Mouse (Mus musculus) MEL (cell line): ENCODE data around the gene Fcgr3. TPM values are rescaled to one million over a fixed set of nuclear protein-coding genes. Genes with fewer than 3 reads are reported as not detected.
"Not testable (repeated sequence)": the region's sequence is repeated elsewhere in the genome, so short reads cannot be mapped to it uniquely, and the experiment has no call there.

Source experiments
- DNase-seq: peaks from one replicate; pipeline ENCODE4 v3.0.0; 2011; ENCODE audit warnings: low read depth, low spot score
- H3K27ac ChIP-seq: 2 replicates; pipeline ENCODE4 v1.5.1; 2012; ENCODE audit warnings: low read depth, mild to moderate bottlenecking, control low read depth, low read length, moderate library complexity; ENCODE audit not compliant: control insufficient read depth
- H3K27me3 ChIP-seq, 2 experiments: fragments of 150-350 bp in 1 of 2; sonication (generic) in 1 of 2; 2 replicates each; pipeline ENCODE4 v1.6.1; 2012; ENCODE audit warnings: low read length in 2 of 2, mild to moderate bottlenecking in 2 of 2, improper control_type of control experiment in 1 of 2, moderate library complexity in 1 of 2; ENCODE audit not compliant: insufficient read depth in 2 of 2, control insufficient read depth in 1 of 2
- H3K36me3 ChIP-seq, 2 experiments: 2 replicates each; pipeline ENCODE4 v1.6.1; 2012 to 2014; ENCODE audit warnings: low read length in 2 of 2, improper control_type of control experiment in 1 of 2, inconsistent platforms in 1 of 2, mild to moderate bottlenecking in 1 of 2; ENCODE audit not compliant: insufficient read depth in 2 of 2, control insufficient read depth in 1 of 2
- H3K4me1 ChIP-seq, 2 experiments: fragments of 150-350 bp in 1 of 2; sonication (generic) in 1 of 2; 2 replicates each; pipeline ENCODE4 v1.6.1; 2012; ENCODE audit warnings: low read length in 2 of 2, improper control_type of control experiment in 1 of 2, mild to moderate bottlenecking in 1 of 2; ENCODE audit not compliant: insufficient read depth in 2 of 2, control insufficient read depth in 1 of 2
- H3K4me3 ChIP-seq, 2 experiments: fragments of 150-350 bp in 1 of 2; sonication (generic) in 1 of 2; 2 replicates each; pipeline ENCODE4 v1.5.1; 2012; ENCODE audit warnings: low read depth in 2 of 2, low read length in 2 of 2, mild to moderate bottlenecking in 2 of 2, moderate library complexity in 2 of 2, control low read depth in 1 of 2, improper control_type of control experiment in 1 of 2; ENCODE audit not compliant: control insufficient read depth in 1 of 2, insufficient read depth in 1 of 2
- H3K79me2 ChIP-seq: 2 replicates; pipeline ENCODE4 v1.6.1; 2012; ENCODE audit warnings: mild to moderate bottlenecking, low read length, moderate library complexity; ENCODE audit not compliant: control insufficient read depth, poor library complexity, insufficient read depth
- H3K9ac ChIP-seq: 2 replicates; pipeline ENCODE4 v1.6.1; 2012; ENCODE audit warnings: low read depth, mild to moderate bottlenecking, control low read depth, low read length, moderate library complexity; ENCODE audit not compliant: control insufficient read depth, poor library complexity, severe bottlenecking
- H3K9me3 ChIP-seq: fragments of 150-350 bp; sonication (generic); replicated peaks from 2 replicates; pipeline ENCODE4 v1.6.1; 2012; ENCODE audit warnings: mild to moderate bottlenecking, low read length, improper control_type of control experiment, moderate library complexity; ENCODE audit not compliant: insufficient read depth
- CHD1 ChIP-seq: IDR thresholded peaks from 2 replicates; pipeline ENCODE4 v1.6.1; 2012; ENCODE audit warnings: low read depth, mild to moderate bottlenecking, inconsistent platforms, low read length, improper control_type of control experiment
- CHD2 ChIP-seq: IDR thresholded peaks from 2 replicates; pipeline ENCODE4 v1.6.1; 2011; ENCODE audit warnings: low read length, improper control_type of control experiment
- CTCF ChIP-seq, 3 experiments: IDR thresholded peaks in 2 of 3; conservative IDR thresholded peaks in 1 of 3; 2 replicates each; pipeline ENCODE4 v1.5.1; 2011 to 2012; ENCODE audit warnings: low read length in 3 of 3, low read depth in 2 of 3, mild to moderate bottlenecking in 2 of 3, improper control_type of control experiment in 1 of 3, inconsistent platforms in 1 of 3, mixed read lengths in 1 of 3, moderate library complexity in 1 of 3; ENCODE audit not compliant: control insufficient read depth in 1 of 3, insufficient read depth in 1 of 3, poor library complexity in 1 of 3, severe bottlenecking in 1 of 3
- ELF1 ChIP-seq: IDR thresholded peaks from 2 replicates; pipeline ENCODE4 v1.6.1; 2014; ENCODE audit warnings: low read depth, mild to moderate bottlenecking, inconsistent platforms, low read length, improper control_type of control experiment, moderate library complexity
- EP300 ChIP-seq, 2 experiments: IDR thresholded peaks; 2 replicates each; pipeline ENCODE4 v1.6.1; 2011; ENCODE audit warnings: improper control_type of control experiment in 2 of 2, low read length in 2 of 2, low read depth in 1 of 2, mild to moderate bottlenecking in 1 of 2
- ETS1 ChIP-seq: IDR thresholded peaks from 2 replicates; pipeline ENCODE4 v1.6.1; 2012; ENCODE audit warnings: low read depth, mild to moderate bottlenecking, inconsistent platforms, low read length, improper control_type of control experiment, moderate library complexity
- GABPA ChIP-seq: IDR thresholded peaks from 2 replicates; pipeline ENCODE4 v1.6.1; 2012; ENCODE audit warnings: low read depth, mild to moderate bottlenecking, inconsistent platforms, low read length, improper control_type of control experiment, moderate library complexity
- HCFC1 ChIP-seq: IDR thresholded peaks from 2 replicates; pipeline ENCODE4 v1.6.1; 2012; ENCODE audit warnings: low read depth, mild to moderate bottlenecking, inconsistent platforms, low read length, improper control_type of control experiment, moderate library complexity
- JUND ChIP-seq: IDR thresholded peaks from 2 replicates; pipeline ENCODE4 v1.6.1; 2011; ENCODE audit warnings: low read depth, mild to moderate bottlenecking, improper control_type of control experiment, low read length
- MAFK ChIP-seq: IDR thresholded peaks from 2 replicates; pipeline ENCODE4 v1.6.1; 2011; ENCODE audit warnings: low read depth, mild to moderate bottlenecking, low read length, improper control_type of control experiment, borderline replicate concordance
- MAX ChIP-seq: IDR thresholded peaks from 2 replicates; pipeline ENCODE4 v1.6.1; 2011; ENCODE audit warnings: low read length, improper control_type of control experiment
- MXI1 ChIP-seq: IDR thresholded peaks from 2 replicates; pipeline ENCODE4 v1.6.1; 2011; ENCODE audit warnings: mild to moderate bottlenecking, low read depth, low read length, improper control_type of control experiment
- MYB ChIP-seq: IDR thresholded peaks from 2 replicates; pipeline ENCODE4 v1.6.1; 2011; ENCODE audit warnings: mild to moderate bottlenecking, low read depth, low read length, improper control_type of control experiment
- MYC ChIP-seq: IDR thresholded peaks from 2 replicates; pipeline ENCODE4 v1.6.1; 2011; ENCODE audit warnings: low read depth, mild to moderate bottlenecking, low read length, improper control_type of control experiment, moderate library complexity
- NELFE ChIP-seq: IDR thresholded peaks from 2 replicates; pipeline ENCODE4 v1.6.1; 2011; ENCODE audit warnings: low read depth, low read length, improper control_type of control experiment
- POLR2A ChIP-seq, 2 experiments: IDR thresholded peaks; 2 replicates each; pipeline ENCODE4 v1.6.1; 2011 to 2012; ENCODE audit warnings: low read length in 2 of 2, mild to moderate bottlenecking in 2 of 2, control low read depth in 1 of 2, improper control_type of control experiment in 1 of 2, low read depth in 1 of 2, moderate library complexity in 1 of 2; ENCODE audit not compliant: control insufficient read depth in 1 of 2, insufficient read depth in 1 of 2, poor library complexity in 1 of 2
- RAD21 ChIP-seq: IDR thresholded peaks from 2 replicates; pipeline ENCODE4 v1.6.1; 2011; ENCODE audit warnings: mild to moderate bottlenecking, low read depth, low read length, improper control_type of control experiment
- RCOR1 ChIP-seq: IDR thresholded peaks from 2 replicates; pipeline ENCODE4 v1.6.1; 2012; ENCODE audit warnings: low read depth, mild to moderate bottlenecking, inconsistent platforms, low read length, improper control_type of control experiment
- SIN3A ChIP-seq: IDR thresholded peaks from 2 replicates; pipeline ENCODE4 v1.6.1; 2012; ENCODE audit warnings: low read length, improper control_type of control experiment, inconsistent platforms
- SMC3 ChIP-seq: IDR thresholded peaks from 2 replicates; pipeline ENCODE4 v1.6.1; 2011; ENCODE audit warnings: low read depth, low read length, improper control_type of control experiment
- TAL1 ChIP-seq: IDR thresholded peaks from 2 replicates; pipeline ENCODE4 v1.6.1; 2012; ENCODE audit warnings: mild to moderate bottlenecking, inconsistent platforms, low read length, moderate library complexity, mixed read lengths
- TBP ChIP-seq: IDR thresholded peaks from 2 replicates; pipeline ENCODE4 v1.8.0; 2011; ENCODE audit warnings: low read depth, low read length, improper control_type of control experiment
- UBTF ChIP-seq: IDR thresholded peaks from 2 replicates; pipeline ENCODE4 v1.6.1; 2012; ENCODE audit warnings: low read depth, mild to moderate bottlenecking, inconsistent platforms, low read length, improper control_type of control experiment, moderate library complexity, borderline replicate concordance; ENCODE audit not compliant: insufficient read depth
- USF1 ChIP-seq: IDR thresholded peaks from 2 replicates; pipeline ENCODE4 v1.6.1; 2014; ENCODE audit warnings: low read depth, mild to moderate bottlenecking, inconsistent platforms, low read length, improper control_type of control experiment, moderate library complexity
- USF2 ChIP-seq, 2 experiments: IDR thresholded peaks; 2 replicates each; pipeline ENCODE4 v1.6.1; 2011 to 2012; ENCODE audit warnings: improper control_type of control experiment in 2 of 2, low read length in 2 of 2, borderline replicate concordance in 1 of 2, inconsistent platforms in 1 of 2, low read depth in 1 of 2, mild to moderate bottlenecking in 1 of 2; ENCODE audit not compliant: insufficient read depth in 1 of 2
- ZC3H11A ChIP-seq: IDR thresholded peaks from 2 replicates; pipeline ENCODE4 v1.6.1; 2012; ENCODE audit warnings: low read depth, mild to moderate bottlenecking, inconsistent platforms, low read length, improper control_type of control experiment
- ZNF384 ChIP-seq: IDR thresholded peaks from 2 replicates; pipeline ENCODE4 v1.6.1; 2012; ENCODE audit warnings: low read depth, mild to moderate bottlenecking, inconsistent platforms, low read length, improper control_type of control experiment
- polyA plus RNA-seq, 2 experiments: library from polyadenylated mRNA; stranded (reverse) in 1 of 2; unstranded in 1 of 2; fragments of >175 nt in 1 of 2; fragments of >200 nt in 1 of 2; gene quantifications; 2 replicates each; pipeline versions ENCODE4 v1.2.1 to v1.2.4; 2012; ENCODE audit warnings: low replicate concordance in 2 of 2, low read depth in 1 of 2; ENCODE audit not compliant: insufficient read length in 2 of 2, insufficient read depth in 1 of 2, missing spikeins in 1 of 2
- total RNA-seq: library from RNA; depleted of rRNA; stranded (reverse); fragments of 300-350 nt; gene quantifications from 2 replicates; pipeline ENCODE4 v1.2.3, GENCODE M21; 2012; rRNA removed

Fcgr3 gene
- total RNA-seq (0.39 and 0.62 TPM in 2 replicates), polyA plus RNA-seq (1 to 10 TPM in 1 of 2 experiments, not detected in 1; 6.1 TPM)

GRCm38 (mm10) chr1:171064491-171065242 is at the start of gene Fcgr3:
Fcgr3 (minus strand) TSS chr1:171064935.
- peak within 1 kb of the TSS; percentile 25; the same call in 1 of the 2 replicates for H3K27ac ChIP-seq
- not testable (repeated sequence) for H3K79me2 ChIP-seq, H3K36me3 ChIP-seq, H3K9me3 ChIP-seq, H3K4me1 ChIP-seq, H3K27me3 ChIP-seq
- peak in 2 of 3 experiments; percentile 37 to 59; a peak in 4 of 6 replicates for TF ChIP-seq CTCF (IDR thresholded peaks at IDR 0.05 in 2 of 3, conservative IDR thresholded peaks at IDR 0.05 in 1 of 3; ENCODE audit: control insufficient read depth in 1 of 3, insufficient read depth in 1 of 3, low read depth in 2 of 3, low read length in 3 of 3, poor library complexity in 1 of 3, severe bottlenecking in 1 of 3)
- TF ChIP-seq SMC3 = peak; percentile 33
- peak within 1 kb of the TSS; percentile 13 to 45 for H3K4me3 ChIP-seq
- DNase-seq = peak; percentile 90
- H3K9ac ChIP-seq = peak within 1 kb of the TSS; percentile 47

GRCm38 (mm10) chr1:171113873-171114299 is 49.2 kb upstream of the Fcgr3 start, which contains the start of gene Cfap126:
Cfap126 (plus strand) TSS chr1:171113918.
- DNase-seq = peak; percentile 88
- H3K4me1 ChIP-seq = peaks cover 8 to 15% of the 10 kb centered on the region in 2 experiments
- no peaks in the 10 kb centered on the region for H3K9me3 ChIP-seq
- TF ChIP-seq ELF1 (peak; percentile 59; the same call in 1 of the 2 replicates), ETS1 (no peak), RCOR1 (no peak), USF2 (IDR thresholded peaks at IDR 0.05; ENCODE audit: borderline replicate concordance in 1 of 2, insufficient read depth in 1 of 2, low read depth in 1 of 2, low read length in 2 of 2) (no peak), RAD21 (no peak), POLR2A (IDR thresholded peaks at IDR 0.05; ENCODE audit: control insufficient read depth in 1 of 2, insufficient read depth in 1 of 2, low read depth in 1 of 2, low read length in 2 of 2, poor library complexity in 1 of 2) (peak; percentile 43 to 80; a peak in 2 of 4 replicates), SMC3 (no peak), MYB (no peak), TAL1 (no peak), ZC3H11A (no peak), MXI1 (no peak), TBP (peak; percentile 58), USF1 (no peak), MYC (no peak), HCFC1 (peak; percentile 67), CTCF (IDR thresholded peaks at IDR 0.05 in 2 of 3, conservative IDR thresholded peaks at IDR 0.05 in 1 of 3; ENCODE audit: control insufficient read depth in 1 of 3, insufficient read depth in 1 of 3, low read depth in 2 of 3, low read length in 3 of 3, poor library complexity in 1 of 3, severe bottlenecking in 1 of 3) (no peak), JUND (no peak), CHD2 (no peak), MAX (peak; percentile 3; the same call in 1 of the 2 replicates), SIN3A (peak; percentile 61; the same call in 1 of the 2 replicates), UBTF (no peak), CHD1 (no peak), EP300 (IDR thresholded peaks at IDR 0.05; ENCODE audit: low read depth in 1 of 2, low read length in 2 of 2) (no peak), ZNF384 (no peak), NELFE (peak; percentile 54), GABPA (no peak), MAFK (no peak)
- H3K9ac ChIP-seq = peak within 1 kb of the TSS; percentile 71
- H3K4me3 ChIP-seq = peak within 1 kb of the TSS; percentile 42 to 65
- no peaks in the 10 kb centered on the region; the same call in 1 of the 2 replicates for H3K79me2 ChIP-seq
- H3K36me3 ChIP-seq = peaks cover 0 to 17% of the 10 kb centered on the region in 2 experiments; a peak in 2 of 4 replicates
- H3K27me3 ChIP-seq = no peaks in the 10 kb centered on the region
- H3K27ac ChIP-seq = peak within 1 kb of the TSS; percentile 68
